Mouse (Mus musculus) liver, postnatal 0 days (tissue): Measurements from ENCODE around the gene Zfp704.
A peak's percentile ranks its signal among the peaks of the same experiment; 100 is the strongest.

Experiments
- CTCF ChIP-seq: sonication (generic); IDR thresholded peaks from 2 replicates; pipeline ENCODE4 v1.5.1; 2016; ENCODE audit warnings: antibody characterized with exemption, low read depth
- EP300 ChIP-seq: IDR thresholded peaks from 2 replicates; pipeline ENCODE4 v1.6.1; 2016; ENCODE audit warnings: antibody characterized with exemption, low read depth, mild to moderate bottlenecking

DNA sequence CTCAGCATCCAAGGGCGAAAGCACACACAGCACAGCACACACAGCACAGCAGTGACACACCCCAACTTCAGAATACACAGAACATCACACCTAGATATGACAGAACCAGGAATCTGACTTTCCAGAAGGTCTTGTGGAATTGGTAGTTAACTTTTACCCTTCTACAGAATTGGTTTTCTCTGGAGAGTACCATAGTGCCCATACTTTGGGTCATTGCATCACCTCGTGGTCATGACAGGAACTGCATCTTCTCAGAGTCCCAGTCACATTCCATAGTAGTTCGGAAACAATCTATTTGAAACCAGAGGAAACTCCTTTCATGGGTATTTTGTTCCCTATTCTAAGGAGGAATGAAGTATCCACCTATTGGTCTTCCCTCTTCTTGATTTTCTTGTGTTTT is 143.6 kb downstream of the Zfp704 start:
- TF ChIP-seq CTCF: peak; percentile 88
- TF ChIP-seq EP300: no peak
